Mouse (Mus musculus) intestine, postnatal 0 days (tissue): ENCODE measurements around the gene Psg28. TPM values are rescaled to one million over a fixed set of nuclear protein-coding genes. Genes with fewer than 3 reads are reported as not detected.
"Not testable (repeated sequence)": the region's sequence is repeated elsewhere in the genome, so short reads cannot be mapped to it uniquely, and the experiment has no call there.

Experiments used
- ATAC-seq: fragments of 200-750 bp; cut with Nextera tagmentation; 2 replicates; pipeline ENCODE4 v1.8.0; 2017; ENCODE audit warnings: mild to moderate bottlenecking, moderate TSS enrichment, moderate library complexity
- H3K27ac ChIP-seq: fragments of 300-500 bp; sonication (generic); 2 replicates; pipeline ENCODE4 v1.5.1; 2014; ENCODE audit warnings: mild to moderate bottlenecking, low read depth, low read length, moderate library complexity
- H3K27me3 ChIP-seq: fragments of 300-500 bp; sonication (generic); replicated peaks from 2 replicates; pipeline ENCODE4 v1.6.1; 2014; ENCODE audit warnings: low read length, mixed read lengths; ENCODE audit not compliant: control insufficient read depth, insufficient read depth
- H3K36me3 ChIP-seq: fragments of 300-500 bp; sonication (generic); 2 replicates; pipeline ENCODE4 v1.6.1; 2014; ENCODE audit warnings: mild to moderate bottlenecking, moderate library complexity; ENCODE audit not compliant: control insufficient read depth, insufficient read depth
- H3K4me1 ChIP-seq: fragments of 300-500 bp; sonication (generic); replicated peaks from 2 replicates; pipeline ENCODE4 v1.6.1; 2014; ENCODE audit warnings: antibody characterized with exemption, low read length, mixed read lengths; ENCODE audit not compliant: control insufficient read depth, insufficient read depth
- H3K4me2 ChIP-seq: fragments of 300-500 bp; sonication (generic); replicated peaks from 2 replicates; pipeline ENCODE4 v1.6.1; 2014; ENCODE audit warnings: low read depth, mild to moderate bottlenecking, moderate library complexity
- H3K4me3 ChIP-seq: fragments of 300-500 bp; sonication (generic); 2 replicates; pipeline ENCODE4 v1.5.1; 2014; ENCODE audit warnings: low read depth, low read length
- H3K9ac ChIP-seq: fragments of 300-500 bp; sonication (generic); 2 replicates; pipeline ENCODE4 v1.6.1; 2014; ENCODE audit warnings: mild to moderate bottlenecking, low read depth, low read length
- H3K9me3 ChIP-seq: fragments of 300-500 bp; sonication (generic); 2 replicates; pipeline ENCODE4 v1.6.1; 2016; ENCODE audit warnings: mixed run types; ENCODE audit not compliant: control insufficient read depth
- CTCF ChIP-seq: sonication (generic); IDR thresholded peaks from 2 replicates; pipeline ENCODE4 v1.5.1; 2016; ENCODE audit warnings: low read depth, mild to moderate bottlenecking, control low read depth, antibody characterized with exemption, moderate library complexity
- WGBS: fragments of 180-500 bp; shearing (Covaris S2); extraction: QIAGEN DNeasy Blood & Tissue Kit; methylation state at CpG from one replicate; pipeline ENCODE4 v1.1.7; 2014; 5-methylcytosine and 5-hydroxymethylcytosine counted together
- microRNA-seq: library from miRNA; unstranded; fragments of <30 nt; microRNA quantifications from one replicate; pipeline ENCODE4, GENCODE M21; 2016
- polyA plus RNA-seq: library from polyadenylated mRNA; unstranded; fragments of >200 nt; fragmentation: Nextera tagmentation; extraction: Ambion mirVana; gene quantifications from 2 replicates; pipeline ENCODE4 v1.2.1, GENCODE M21; 2015

Gene Psg28
- not detected in 2 replicates for polyA plus RNA-seq

DNA sequence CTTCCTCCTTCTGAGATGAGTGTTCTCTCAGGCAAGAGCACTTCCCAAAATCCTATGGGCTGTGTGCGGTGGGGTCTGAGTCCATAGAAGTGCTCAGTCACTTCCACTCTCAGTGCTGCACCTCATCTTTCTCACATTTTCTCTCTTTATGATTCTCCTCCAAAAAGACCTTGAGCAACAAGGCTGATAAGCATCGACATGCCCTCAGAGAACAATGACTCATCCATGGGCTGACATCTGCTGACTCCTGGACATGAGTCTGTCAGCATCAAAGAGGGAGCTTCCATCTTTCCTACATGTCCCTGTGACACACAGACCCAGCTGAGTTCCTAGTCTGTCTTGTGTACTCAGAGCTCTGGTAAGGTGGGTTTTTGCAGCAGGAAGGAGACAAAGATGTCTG lies at the start of gene Psg28:
Gene Psg28 (minus strand): TSS at position 101 of the 400 bp plus-strand sequence.
- H3K4me1 ChIP-seq, H3K36me3 ChIP-seq, H3K4me3 ChIP-seq, H3K27me3 ChIP-seq, ATAC-seq, H3K27ac ChIP-seq, H3K9me3 ChIP-seq, H3K4me2 ChIP-seq, H3K9ac ChIP-seq: not testable (repeated sequence)
- 70% methylated on average over 2 of the region's 2 CpGs for WGBS

- H3K27me3 ChIP-seq: no peaks in the 10 kb centered on the region
- H3K4me3 ChIP-seq: 0 out of 2 replicates have a peak overlapping the region, but pooled peaks have one; percentile 9
- H3K4me1 ChIP-seq: no peaks in the 10 kb centered on the region
- no peak for TF ChIP-seq CTCF
- H3K4me2 ChIP-seq: peak overlapping the region; percentile 37
- no peak for ATAC-seq
- 42% methylated on average over 10 of the region's 11 CpGs for WGBS
- no peak overlapping the region for H3K9ac ChIP-seq
- H3K27ac ChIP-seq: no peak overlapping the region
- H3K9me3 ChIP-seq: peaks cover 5% of the 10 kb centered on the region; the same call in 1 of the 2 replicates
- H3K36me3 ChIP-seq: no peaks in the 10 kb centered on the region
Observed at GRCm38 (mm10) chr7:18403407-18403806, 28.4 kb downstream of the Psg28 start.

DNA sequence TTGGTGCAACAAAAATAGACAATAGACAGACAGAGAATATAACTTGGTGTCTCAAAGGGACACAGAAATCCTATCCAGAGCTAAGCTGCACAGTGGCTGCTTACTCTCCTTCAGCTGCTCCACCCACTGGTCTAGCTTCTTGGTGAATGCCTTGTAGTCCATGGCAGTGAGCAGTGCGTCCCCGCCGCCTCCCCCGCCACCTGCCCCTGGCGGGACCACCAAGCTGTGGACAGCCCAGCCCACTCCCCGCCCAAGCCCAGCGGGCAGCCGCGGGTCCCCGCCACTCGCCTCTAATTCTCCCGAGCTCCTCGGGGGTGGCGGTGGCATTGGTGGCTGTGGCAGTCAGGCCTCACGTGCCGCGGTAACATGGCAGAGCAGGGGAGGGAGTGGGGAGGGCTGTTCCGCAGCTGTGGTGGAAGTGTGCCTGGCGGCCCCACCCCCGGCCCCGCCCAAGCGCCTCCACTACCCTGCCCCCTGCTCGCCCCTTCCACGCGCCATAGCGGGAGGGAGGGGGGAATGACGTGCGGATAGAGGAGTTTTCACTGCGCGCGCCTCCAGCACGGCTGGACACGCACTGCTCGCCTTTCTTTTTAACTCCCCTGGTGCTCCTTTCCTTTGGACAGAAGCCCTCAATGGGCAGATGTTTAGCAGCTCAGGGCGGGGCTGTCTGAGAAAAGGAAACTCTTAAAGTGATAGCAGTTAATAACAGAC lies 29.2 kb downstream of the Psg28 start:
- H3K9ac ChIP-seq: no peak overlapping the region
- peak overlapping the region; percentile 9; the same call in 1 of the 2 replicates for H3K4me3 ChIP-seq
- WGBS: 37% methylated on average over 35 of the region's 35 CpGs
- H3K36me3 ChIP-seq: no peaks in the 10 kb centered on the region
- H3K4me2 ChIP-seq: peak overlapping the region; percentile 37
- H3K9me3 ChIP-seq: peaks cover 5% of the 10 kb centered on the region; the same call in 1 of the 2 replicates
- H3K27ac ChIP-seq: no peak overlapping the region
- no peaks in the 10 kb centered on the region for H3K4me1 ChIP-seq
- no peak for TF ChIP-seq CTCF
- peak; percentile 69 for ATAC-seq
- H3K27me3 ChIP-seq: no peaks in the 10 kb centered on the region

GRCm38 (mm10) chr7:18391483-18391882 lies 40.4 kb downstream of the Psg28 start:
- not testable (repeated sequence) for H3K4me1 ChIP-seq, H3K9ac ChIP-seq, H3K4me2 ChIP-seq, H3K36me3 ChIP-seq, H3K9me3 ChIP-seq, H3K27ac ChIP-seq, H3K4me3 ChIP-seq, H3K27me3 ChIP-seq
- peak; percentile 41; the same call in 1 of the 2 replicates for ATAC-seq
- WGBS: 68% methylated on average over 4 of the region's 4 CpGs

- no peak for TF ChIP-seq CTCF
- WGBS: 49% methylated on average over 2 of the region's 2 CpGs
- H3K36me3 ChIP-seq: no peaks in the 10 kb centered on the region
- no peak overlapping the region for H3K27ac ChIP-seq
- peak; percentile 61; the same call in 1 of the 2 replicates for ATAC-seq
- H3K27me3 ChIP-seq: no peaks in the 10 kb centered on the region
- H3K9ac ChIP-seq: no peak overlapping the region
- H3K4me2 ChIP-seq: no peak overlapping the region
- peaks cover 7% of the 10 kb centered on the region for H3K9me3 ChIP-seq
- H3K4me1 ChIP-seq: no peaks in the 10 kb centered on the region
- no peak overlapping the region for H3K4me3 ChIP-seq
Observed at GRCm38 (mm10) chr7:18378295-18378694, 53.5 kb downstream of the Psg28 start.

Small RNAs within 50 kb of the gene (microRNA-seq; reads per million reads assigned to microRNA genes)
- not detected for gene Gm24715

Other genes starting within 250 kb of the Psg28 start
- gene Mill1, start 186.7 kb downstream of the Psg28 start, polyA plus RNA-seq: not detected in 2 replicates
- gene Psg18, start 77.0 kb downstream of the Psg28 start, polyA plus RNA-seq: 0.23 and 0.24 TPM in 2 replicates
- not detected in 2 replicates for gene Psg26, start 52.1 kb upstream of the Psg28 start, polyA plus RNA-seq
- 0.04 TPM in 1 of 2 replicates, not detected in the other for gene Psg25, start 100.2 kb upstream of the Psg28 start, polyA plus RNA-seq
- not detected in 2 replicates for gene Psg27, start 135.3 kb upstream of the Psg28 start, polyA plus RNA-seq
- not detected in 2 replicates for gene Psg23, start 184.5 kb upstream of the Psg28 start, polyA plus RNA-seq
- not detected in 2 replicates for gene Psg21, start 224.7 kb upstream of the Psg28 start, polyA plus RNA-seq